Mouse (Mus musculus): ENCODE data around the gene Ppp1r1b. TPM values are rescaled to one million over a fixed set of nuclear protein-coding genes. Genes with fewer than 3 reads are reported as not detected.

Gene Ppp1r1b
- 1 to 10 TPM; 1.8 to 3.0 TPM for total RNA-seq (2021)
- long read RNA-seq, experiment 1, transcript Ppp1r1b-201 (7 exons, 2,001 nt) = major isoform, 5 of 6 reads
- long read RNA-seq, experiment 1, partial matches to known transcripts = 0 of 6 reads
- long read RNA-seq, experiment 1, other reads (novel, unspliced or antisense) = 0 of 6 reads
- long read RNA-seq, experiment 2, transcript Ppp1r1b-201 (7 exons, 2,001 nt) = major isoform, 6 of 6 reads
- long read RNA-seq, experiment 2, partial matches to known transcripts = 0 of 6 reads
- long read RNA-seq, experiment 2, other reads (novel, unspliced or antisense) = 0 of 6 reads

DNA sequence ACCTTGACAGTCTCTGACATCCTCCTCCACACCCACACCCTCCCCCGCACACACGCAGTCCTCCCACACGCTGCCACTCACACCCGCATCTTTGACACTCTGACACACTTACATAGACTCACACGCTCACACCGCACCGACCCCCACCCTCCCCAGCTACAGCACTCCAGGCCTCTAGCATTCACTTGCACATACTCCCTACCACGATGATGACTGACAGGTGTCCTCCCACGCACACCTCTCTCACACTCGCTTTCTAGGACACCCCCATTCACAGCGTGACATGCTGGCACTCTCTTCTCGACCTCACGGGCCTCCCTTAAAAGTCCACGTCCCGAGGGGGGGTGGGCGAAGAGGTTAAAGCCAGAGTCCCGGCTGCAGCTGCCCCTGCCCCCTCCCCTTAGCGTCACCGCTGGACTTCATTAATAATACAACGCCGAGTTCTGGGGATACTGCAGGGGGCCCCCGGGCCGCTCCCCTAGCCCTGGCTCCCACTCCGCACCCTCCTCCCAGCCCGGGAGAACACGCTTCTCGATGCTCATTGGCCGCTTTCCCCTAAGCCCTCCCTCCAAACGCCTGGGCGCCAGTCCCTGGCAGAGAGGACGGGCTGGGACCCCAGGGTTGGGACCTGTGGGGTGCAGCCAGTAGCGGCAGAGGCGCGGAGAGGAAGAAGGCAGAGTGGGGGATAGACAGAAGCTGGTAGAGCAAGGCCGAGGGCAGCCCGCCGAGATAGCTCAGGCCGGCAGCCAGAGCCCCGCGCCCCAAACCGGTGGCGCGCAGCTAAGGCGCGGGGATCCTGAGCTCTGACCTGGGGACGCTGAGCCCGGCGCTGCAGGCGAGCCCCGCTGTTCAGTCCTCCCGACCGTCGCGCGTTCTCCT is at the start of gene Ppp1r1b:
Gene Ppp1r1b (plus strand): TSS at position 322 of the 879 bp plus-strand sequence.
- DNase-seq = peak; percentile 50 to 66
- intact Hi-C loops (cut with DNase I) = no loop called here

GRCm38 (mm10) chr11:98298484-98299205 is 49.6 kb upstream of the Ppp1r1b start:
- peak; percentile 54 to 60 for DNase-seq
- intact Hi-C loops (cut with DNase I) = no loop called here

- peak; percentile 78 to 84 for DNase-seq
- intact Hi-C loops (cut with DNase I) = no loop called here
These were observed 34.3 kb upstream of the Ppp1r1b start for GRCm38 (mm10) chr11:98313790-98314323.

GRCm38 (mm10) chr11:98317479-98317878 is 30.7 kb upstream of the Ppp1r1b start:
- DNase-seq = no peak
- intact Hi-C loops (cut with DNase I) = no loop called here

- intact Hi-C loops (cut with DNase I) = no loop called here
These were observed 29.6 kb upstream of the Ppp1r1b start for GRCm38 (mm10) chr11:98318421-98319116.

DNA sequence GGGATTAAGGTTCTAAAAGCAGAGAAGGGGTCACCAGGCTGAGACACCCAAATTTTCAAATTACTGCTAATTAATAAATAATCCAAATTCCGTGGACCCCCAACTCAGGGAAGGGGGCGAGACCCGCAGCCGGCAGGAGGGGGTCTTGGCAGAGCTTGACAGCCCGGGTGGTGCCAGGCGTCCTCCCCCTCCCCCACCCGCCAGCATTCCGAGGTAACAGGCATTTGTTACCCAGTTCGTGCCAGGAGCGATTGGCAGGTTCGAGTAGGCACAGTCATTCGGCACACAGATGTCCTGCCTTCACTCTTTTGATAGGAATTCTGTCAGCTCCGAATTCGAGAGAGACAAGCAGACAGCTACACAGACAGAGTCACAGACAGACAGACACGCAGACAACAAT is 29.1 kb upstream of the Ppp1r1b start:
- DNase-seq = no peak
- intact Hi-C loops (cut with DNase I) = no loop called here

More at GRCm38 (mm10) chr11:98318421-98319116, 29.6 kb upstream of the Ppp1r1b start:
- no peak for DNase-seq

DNA sequence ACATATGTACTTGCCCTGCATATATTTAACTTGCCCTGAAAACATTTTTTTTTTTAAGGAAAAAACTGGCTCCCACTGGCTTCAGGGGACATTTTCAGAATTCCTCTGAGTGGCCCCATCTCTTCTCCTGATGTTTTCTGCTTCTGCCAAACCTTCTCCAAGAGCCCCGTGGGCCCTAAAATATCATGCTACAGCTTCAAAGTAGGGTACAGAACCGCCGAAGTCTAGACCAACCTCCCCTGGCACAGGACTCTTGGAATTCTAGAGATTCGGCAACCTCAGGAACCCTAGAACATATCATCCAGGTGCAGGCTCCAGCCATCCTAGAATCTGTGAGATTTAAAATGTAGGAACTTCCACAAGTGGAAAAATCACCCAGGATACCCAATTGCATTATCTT is 28.7 kb upstream of the Ppp1r1b start:
- intact Hi-C loops (cut with DNase I) = no loop called here
- DNase-seq = no peak

DNA sequence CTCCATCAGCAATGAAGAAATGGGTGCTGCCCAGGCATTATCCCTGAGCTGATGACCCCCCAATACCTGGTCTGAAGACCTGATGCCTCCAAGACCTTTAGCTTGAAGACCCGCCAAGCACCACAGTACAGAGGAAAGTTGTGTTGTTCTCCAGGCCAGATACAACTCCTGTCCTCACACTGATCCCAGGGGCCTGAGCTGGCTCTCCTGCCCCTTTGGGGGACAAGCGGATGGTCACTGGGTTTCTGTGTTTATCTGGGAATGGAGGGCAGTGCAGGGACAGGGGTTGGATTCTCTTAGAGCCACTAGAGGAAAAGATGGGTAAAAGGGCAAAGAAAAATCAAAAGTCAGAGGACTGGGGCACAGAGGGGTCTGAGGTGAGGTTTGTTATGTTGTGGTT is 28.3 kb upstream of the Ppp1r1b start:
- no peak for DNase-seq

DNA sequence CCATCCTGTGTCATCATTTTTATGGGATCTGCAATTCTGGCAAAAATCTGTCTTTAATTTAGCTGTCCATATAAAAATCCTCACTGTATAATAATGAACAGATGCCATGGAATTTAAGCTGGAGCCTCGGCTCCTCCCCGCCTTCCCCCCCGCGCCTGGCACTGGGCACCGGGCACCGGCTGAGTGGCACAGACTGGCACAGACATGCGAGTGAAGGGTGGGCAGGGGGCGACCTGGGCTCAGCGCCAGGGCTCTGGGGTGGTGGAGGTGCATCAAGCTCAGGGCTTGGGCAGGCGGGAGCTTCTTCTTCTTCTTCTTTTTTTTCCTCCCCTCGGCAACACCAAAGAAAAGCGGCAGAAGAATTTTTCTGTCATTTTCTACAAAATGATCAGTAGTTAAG is 27.8 kb upstream of the Ppp1r1b start:
- intact Hi-C loops (cut with DNase I) = no loop called here
- DNase-seq = no peak

More for the DNA sequence above, 28.3 kb upstream of the Ppp1r1b start:
- intact Hi-C loops (cut with DNase I) = no loop called here

GRCm38 (mm10) chr11:98320806-98321676 is 27.2 kb upstream of the Ppp1r1b start:
- DNase-seq = no peak

GRCm38 (mm10) chr11:98321677-98322003 is 26.6 kb upstream of the Ppp1r1b start:
- DNase-seq = no peak
- intact Hi-C loops (cut with DNase I) = no loop called here

More at GRCm38 (mm10) chr11:98320806-98321676, 27.2 kb upstream of the Ppp1r1b start:
- intact Hi-C loops (cut with DNase I) = no loop called here

- no peak for DNase-seq
- intact Hi-C loops (cut with DNase I) = no loop called here
These were observed 26.0 kb upstream of the Ppp1r1b start for GRCm38 (mm10) chr11:98322159-98322558.

GRCm38 (mm10) chr11:98323136-98323866 is 24.9 kb upstream of the Ppp1r1b start:
- intact Hi-C loops (cut with DNase I) = no loop called here

GRCm38 (mm10) chr11:98323933-98324332 is 24.3 kb upstream of the Ppp1r1b start:
- peak; percentile 45 to 59 for DNase-seq
- intact Hi-C loops (cut with DNase I) = no loop called here

More at GRCm38 (mm10) chr11:98323136-98323866, 24.9 kb upstream of the Ppp1r1b start:
- no peak for DNase-seq

GRCm38 (mm10) chr11:98325191-98325820 is 22.9 kb upstream of the Ppp1r1b start:
- intact Hi-C loops (cut with DNase I) = no loop called here
- no peak for DNase-seq

DNA sequence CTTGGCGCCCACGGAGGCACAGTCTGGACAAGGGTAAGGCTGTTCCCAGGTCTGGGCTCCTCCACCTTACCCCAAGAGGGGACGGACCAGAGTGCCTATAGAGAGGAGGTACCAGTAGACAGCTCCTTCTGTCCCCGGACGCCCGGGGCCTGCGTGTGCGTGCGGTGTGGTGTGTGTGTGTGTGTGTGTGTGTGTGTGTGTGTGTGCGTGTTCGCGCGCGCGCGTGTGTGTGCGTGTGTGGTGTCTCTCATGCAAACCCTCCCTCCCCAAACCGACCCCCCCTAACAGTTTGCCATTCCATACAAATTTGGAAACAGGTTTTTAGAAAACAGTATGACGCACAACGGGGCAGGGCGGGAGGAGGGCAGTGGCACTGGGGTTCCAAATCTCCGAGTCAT is 22.4 kb upstream of the Ppp1r1b start:
- no peak for DNase-seq
- intact Hi-C loops (cut with DNase I) = no loop called here

- intact Hi-C loops (cut with DNase I) = no loop called here
- DNase-seq = no peak
These were observed 21.5 kb upstream of the Ppp1r1b start for GRCm38 (mm10) chr11:98326741-98327135.
